Mouse (Mus musculus) MEL (cell line): ENCODE results near the gene Zfp644. TPM values are rescaled to one million over a fixed set of nuclear protein-coding genes. Genes with fewer than 3 reads are reported as not detected.
A peak's percentile ranks its signal among the peaks of the same experiment; 100 is the strongest.

Source experiments
- DNase-seq: peaks from one replicate; pipeline ENCODE4 v3.0.0; 2011; ENCODE audit warnings: low read depth, low spot score
- H3K27ac ChIP-seq: 2 replicates; pipeline ENCODE4 v1.5.1; 2012; ENCODE audit warnings: low read depth, mild to moderate bottlenecking, control low read depth, low read length, moderate library complexity; ENCODE audit not compliant: control insufficient read depth
- H3K27me3 ChIP-seq, 2 experiments: fragments of 150-350 bp in 1 of 2; sonication (generic) in 1 of 2; 2 replicates each; pipeline ENCODE4 v1.6.1; 2012; ENCODE audit warnings: low read length in 2 of 2, mild to moderate bottlenecking in 2 of 2, improper control_type of control experiment in 1 of 2, moderate library complexity in 1 of 2; ENCODE audit not compliant: insufficient read depth in 2 of 2, control insufficient read depth in 1 of 2
- H3K36me3 ChIP-seq, 2 experiments: 2 replicates each; pipeline ENCODE4 v1.6.1; 2012 to 2014; ENCODE audit warnings: low read length in 2 of 2, improper control_type of control experiment in 1 of 2, inconsistent platforms in 1 of 2, mild to moderate bottlenecking in 1 of 2; ENCODE audit not compliant: insufficient read depth in 2 of 2, control insufficient read depth in 1 of 2
- H3K4me1 ChIP-seq, 2 experiments: fragments of 150-350 bp in 1 of 2; sonication (generic) in 1 of 2; 2 replicates each; pipeline ENCODE4 v1.6.1; 2012; ENCODE audit warnings: low read length in 2 of 2, improper control_type of control experiment in 1 of 2, mild to moderate bottlenecking in 1 of 2; ENCODE audit not compliant: insufficient read depth in 2 of 2, control insufficient read depth in 1 of 2
- H3K4me3 ChIP-seq, 2 experiments: fragments of 150-350 bp in 1 of 2; sonication (generic) in 1 of 2; 2 replicates each; pipeline ENCODE4 v1.5.1; 2012; ENCODE audit warnings: low read depth in 2 of 2, low read length in 2 of 2, mild to moderate bottlenecking in 2 of 2, moderate library complexity in 2 of 2, control low read depth in 1 of 2, improper control_type of control experiment in 1 of 2; ENCODE audit not compliant: control insufficient read depth in 1 of 2, insufficient read depth in 1 of 2
- H3K79me2 ChIP-seq: 2 replicates; pipeline ENCODE4 v1.6.1; 2012; ENCODE audit warnings: mild to moderate bottlenecking, low read length, moderate library complexity; ENCODE audit not compliant: control insufficient read depth, poor library complexity, insufficient read depth
- H3K9ac ChIP-seq: 2 replicates; pipeline ENCODE4 v1.6.1; 2012; ENCODE audit warnings: low read depth, mild to moderate bottlenecking, control low read depth, low read length, moderate library complexity; ENCODE audit not compliant: control insufficient read depth, poor library complexity, severe bottlenecking
- H3K9me3 ChIP-seq: fragments of 150-350 bp; sonication (generic); replicated peaks from 2 replicates; pipeline ENCODE4 v1.6.1; 2012; ENCODE audit warnings: mild to moderate bottlenecking, low read length, improper control_type of control experiment, moderate library complexity; ENCODE audit not compliant: insufficient read depth
- BHLHE40 ChIP-seq: IDR thresholded peaks from 2 replicates; pipeline ENCODE4 v1.6.1; 2012; ENCODE audit warnings: low read depth, mild to moderate bottlenecking, inconsistent platforms, low read length, improper control_type of control experiment, borderline replicate concordance
- CHD2 ChIP-seq: IDR thresholded peaks from 2 replicates; pipeline ENCODE4 v1.6.1; 2011; ENCODE audit warnings: low read length, improper control_type of control experiment
- E2F4 ChIP-seq: IDR thresholded peaks from 2 replicates; pipeline ENCODE4 v1.6.1; 2011; ENCODE audit warnings: low read depth, low read length, improper control_type of control experiment, borderline replicate concordance
- ELF1 ChIP-seq: IDR thresholded peaks from 2 replicates; pipeline ENCODE4 v1.6.1; 2014; ENCODE audit warnings: low read depth, mild to moderate bottlenecking, inconsistent platforms, low read length, improper control_type of control experiment, moderate library complexity
- EP300 ChIP-seq, 2 experiments: IDR thresholded peaks; 2 replicates each; pipeline ENCODE4 v1.6.1; 2011; ENCODE audit warnings: improper control_type of control experiment in 2 of 2, low read length in 2 of 2, low read depth in 1 of 2, mild to moderate bottlenecking in 1 of 2
- ETS1 ChIP-seq: IDR thresholded peaks from 2 replicates; pipeline ENCODE4 v1.6.1; 2012; ENCODE audit warnings: low read depth, mild to moderate bottlenecking, inconsistent platforms, low read length, improper control_type of control experiment, moderate library complexity
- GABPA ChIP-seq: IDR thresholded peaks from 2 replicates; pipeline ENCODE4 v1.6.1; 2012; ENCODE audit warnings: low read depth, mild to moderate bottlenecking, inconsistent platforms, low read length, improper control_type of control experiment, moderate library complexity
- GATA1 ChIP-seq: IDR thresholded peaks from 2 replicates; pipeline ENCODE4 v1.6.1; 2011; ENCODE audit warnings: low read depth, low read length, improper control_type of control experiment
- HCFC1 ChIP-seq: IDR thresholded peaks from 2 replicates; pipeline ENCODE4 v1.6.1; 2012; ENCODE audit warnings: low read depth, mild to moderate bottlenecking, inconsistent platforms, low read length, improper control_type of control experiment, moderate library complexity
- JUND ChIP-seq: IDR thresholded peaks from 2 replicates; pipeline ENCODE4 v1.6.1; 2011; ENCODE audit warnings: low read depth, mild to moderate bottlenecking, improper control_type of control experiment, low read length
- MAX ChIP-seq: IDR thresholded peaks from 2 replicates; pipeline ENCODE4 v1.6.1; 2011; ENCODE audit warnings: low read length, improper control_type of control experiment
- MAZ ChIP-seq: IDR thresholded peaks from 2 replicates; pipeline ENCODE4 v1.6.1; 2012; ENCODE audit warnings: low read depth, mild to moderate bottlenecking, inconsistent platforms, low read length, improper control_type of control experiment
- MEF2A ChIP-seq: IDR thresholded peaks from 2 replicates; pipeline ENCODE4 v1.6.1; 2014; ENCODE audit warnings: low read depth, mild to moderate bottlenecking, inconsistent platforms, low read length, improper control_type of control experiment; ENCODE audit not compliant: poor library complexity, insufficient replicate concordance, severe bottlenecking; ENCODE audit errors: extremely low read depth
- MYB ChIP-seq: IDR thresholded peaks from 2 replicates; pipeline ENCODE4 v1.6.1; 2011; ENCODE audit warnings: mild to moderate bottlenecking, low read depth, low read length, improper control_type of control experiment
- MYC ChIP-seq: IDR thresholded peaks from 2 replicates; pipeline ENCODE4 v1.6.1; 2011; ENCODE audit warnings: low read depth, mild to moderate bottlenecking, low read length, improper control_type of control experiment, moderate library complexity
- NRF1 ChIP-seq: IDR thresholded peaks from 2 replicates; pipeline ENCODE4 v1.6.1; 2014; ENCODE audit warnings: low read depth, mild to moderate bottlenecking, inconsistent platforms, low read length, improper control_type of control experiment, moderate library complexity; ENCODE audit not compliant: poor library complexity, insufficient read depth, severe bottlenecking
- POLR2AphosphoS2 ChIP-seq: IDR thresholded peaks from 2 replicates; pipeline ENCODE4 v1.6.1; 2011; ENCODE audit warnings: low read length, improper control_type of control experiment
- POLR2AphosphoS5 ChIP-seq: IDR thresholded peaks from 2 replicates; pipeline ENCODE4 v1.6.1; 2012; ENCODE audit warnings: low read depth, borderline replicate concordance, mild to moderate bottlenecking, inconsistent platforms, low read length, moderate library complexity, mixed read lengths
- RAD21 ChIP-seq: IDR thresholded peaks from 2 replicates; pipeline ENCODE4 v1.6.1; 2011; ENCODE audit warnings: mild to moderate bottlenecking, low read depth, low read length, improper control_type of control experiment
- RCOR1 ChIP-seq: IDR thresholded peaks from 2 replicates; pipeline ENCODE4 v1.6.1; 2012; ENCODE audit warnings: low read depth, mild to moderate bottlenecking, inconsistent platforms, low read length, improper control_type of control experiment
- SIN3A ChIP-seq: IDR thresholded peaks from 2 replicates; pipeline ENCODE4 v1.6.1; 2012; ENCODE audit warnings: low read length, improper control_type of control experiment, inconsistent platforms
- SMC3 ChIP-seq: IDR thresholded peaks from 2 replicates; pipeline ENCODE4 v1.6.1; 2011; ENCODE audit warnings: low read depth, low read length, improper control_type of control experiment
- TAL1 ChIP-seq: IDR thresholded peaks from 2 replicates; pipeline ENCODE4 v1.6.1; 2012; ENCODE audit warnings: mild to moderate bottlenecking, inconsistent platforms, low read length, moderate library complexity, mixed read lengths
- TBP ChIP-seq: IDR thresholded peaks from 2 replicates; pipeline ENCODE4 v1.8.0; 2011; ENCODE audit warnings: low read depth, low read length, improper control_type of control experiment
- UBTF ChIP-seq: IDR thresholded peaks from 2 replicates; pipeline ENCODE4 v1.6.1; 2012; ENCODE audit warnings: low read depth, mild to moderate bottlenecking, inconsistent platforms, low read length, improper control_type of control experiment, moderate library complexity, borderline replicate concordance; ENCODE audit not compliant: insufficient read depth
- USF1 ChIP-seq: IDR thresholded peaks from 2 replicates; pipeline ENCODE4 v1.6.1; 2014; ENCODE audit warnings: low read depth, mild to moderate bottlenecking, inconsistent platforms, low read length, improper control_type of control experiment, moderate library complexity
- USF2 ChIP-seq, 2 experiments: IDR thresholded peaks; 2 replicates each; pipeline ENCODE4 v1.6.1; 2011 to 2012; ENCODE audit warnings: improper control_type of control experiment in 2 of 2, low read length in 2 of 2, borderline replicate concordance in 1 of 2, inconsistent platforms in 1 of 2, low read depth in 1 of 2, mild to moderate bottlenecking in 1 of 2; ENCODE audit not compliant: insufficient read depth in 1 of 2
- ZC3H11A ChIP-seq: IDR thresholded peaks from 2 replicates; pipeline ENCODE4 v1.6.1; 2012; ENCODE audit warnings: low read depth, mild to moderate bottlenecking, inconsistent platforms, low read length, improper control_type of control experiment
- ZKSCAN1 ChIP-seq: IDR thresholded peaks from 2 replicates; pipeline ENCODE4 v1.6.1; 2012; ENCODE audit warnings: low read depth, mild to moderate bottlenecking, inconsistent platforms, low read length, improper control_type of control experiment, moderate library complexity
- ZMIZ1 ChIP-seq: IDR thresholded peaks from 2 replicates; pipeline ENCODE4 v1.6.1; 2012; ENCODE audit warnings: low read depth, mild to moderate bottlenecking, inconsistent platforms, low read length, improper control_type of control experiment, moderate library complexity
- ZNF384 ChIP-seq: IDR thresholded peaks from 2 replicates; pipeline ENCODE4 v1.6.1; 2012; ENCODE audit warnings: low read depth, mild to moderate bottlenecking, inconsistent platforms, low read length, improper control_type of control experiment
- polyA plus RNA-seq, 2 experiments: library from polyadenylated mRNA; stranded (reverse) in 1 of 2; unstranded in 1 of 2; fragments of >175 nt in 1 of 2; fragments of >200 nt in 1 of 2; gene quantifications; 2 replicates each; pipeline versions ENCODE4 v1.2.1 to v1.2.4; 2012; ENCODE audit warnings: low replicate concordance in 2 of 2, low read depth in 1 of 2; ENCODE audit not compliant: insufficient read length in 2 of 2, insufficient read depth in 1 of 2, missing spikeins in 1 of 2
- total RNA-seq: library from RNA; depleted of rRNA; stranded (reverse); fragments of 300-350 nt; gene quantifications from 2 replicates; pipeline ENCODE4 v1.2.3, GENCODE M21; 2012

Gene Zfp644
- total and polyA plus RNA-seq, 3 experiments = 23.4 to 72.3 (median 34.4) TPM

DNA sequence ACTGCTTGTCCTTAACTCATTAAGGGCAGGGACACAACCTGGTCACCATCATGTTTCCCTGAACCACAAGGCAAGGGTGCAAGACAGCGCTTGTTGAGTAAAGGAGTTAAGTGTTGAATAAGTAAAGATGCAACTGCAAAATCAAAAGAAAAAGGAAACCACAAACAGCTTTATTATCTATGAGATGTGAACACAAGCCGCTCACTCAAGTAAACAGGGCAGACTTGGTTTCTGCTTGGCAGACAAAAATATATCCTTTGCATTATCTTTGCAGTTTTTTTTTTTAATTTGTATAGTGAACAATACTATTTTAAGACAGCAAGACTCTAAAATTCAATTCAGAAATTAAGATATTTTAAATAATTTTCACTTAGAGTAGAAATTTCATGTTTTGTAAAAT lies 57.5 kb downstream of the Zfp644 start:
- Histone ChIP-seq H3K9ac (no peak overlapping the region), H3K9me3 (no peaks in the 10 kb centered on the region), H3K36me3 (peaks cover 9 to 14% of the 10 kb centered on the region in 2 experiments), H3K27ac (no peak overlapping the region), H3K27me3 (no peaks in the 10 kb centered on the region), H3K79me2 (peaks cover 6% of the 10 kb centered on the region), H3K4me3 (no peak overlapping the region), H3K4me1 (peaks cover 5 to 8% of the 10 kb centered on the region in 2 experiments)
- peak; percentile 24 for DNase-seq
- TF ChIP-seq ELF1 (no peak), MYC (no peak), SMC3 (no peak), E2F4 (no peak), SIN3A (no peak), RCOR1 (peak; percentile 65; the same call in 1 of the 2 replicates), MEF2A (no peak), POLR2AphosphoS2 (no peak), GATA1 (peak; percentile 21; the same call in 1 of the 2 replicates), TAL1 (no peak), USF1 (no peak), UBTF (no peak), CHD2 (no peak), EP300 (IDR thresholded peaks at IDR 0.05; ENCODE audit: low read depth in 1 of 2, low read length in 2 of 2) (peak; percentile 28 to 32; a peak in 1 of 4 replicates), BHLHE40 (no peak), TBP (no peak), RAD21 (no peak), USF2 (IDR thresholded peaks at IDR 0.05; ENCODE audit: borderline replicate concordance in 1 of 2, insufficient read depth in 1 of 2, low read depth in 1 of 2, low read length in 2 of 2) (no peak), ZNF384 (peak; percentile 81), MAZ (no peak), HCFC1 (no peak), MYB (no peak), ETS1 (peak; percentile 43; the same call in 1 of the 2 replicates), ZC3H11A (no peak), NRF1 (no peak), GABPA (no peak), POLR2AphosphoS5 (no peak), ZKSCAN1 (no peak), JUND (no peak), MAX (no peak), ZMIZ1 (no peak)
